Mouse (Mus musculus) MEL (cell line): ENCODE results near the gene Ptges3. TPM values are rescaled to one million over a fixed set of nuclear protein-coding genes. Genes with fewer than 3 reads are reported as not detected.
A peak's percentile ranks its signal among the peaks of the same experiment; 100 is the strongest.

ENCODE experiments used
- DNase-seq: peaks from one replicate; pipeline ENCODE4 v3.0.0; 2011; ENCODE audit warnings: low read depth, low spot score
- H3K27ac ChIP-seq: 2 replicates; pipeline ENCODE4 v1.5.1; 2012; ENCODE audit warnings: low read depth, mild to moderate bottlenecking, control low read depth, low read length, moderate library complexity; ENCODE audit not compliant: control insufficient read depth
- H3K27me3 ChIP-seq, 2 experiments: fragments of 150-350 bp in 1 of 2; sonication (generic) in 1 of 2; 2 replicates each; pipeline ENCODE4 v1.6.1; 2012; ENCODE audit warnings: low read length in 2 of 2, mild to moderate bottlenecking in 2 of 2, improper control_type of control experiment in 1 of 2, moderate library complexity in 1 of 2; ENCODE audit not compliant: insufficient read depth in 2 of 2, control insufficient read depth in 1 of 2
- H3K36me3 ChIP-seq, 2 experiments: 2 replicates each; pipeline ENCODE4 v1.6.1; 2012 to 2014; ENCODE audit warnings: low read length in 2 of 2, improper control_type of control experiment in 1 of 2, inconsistent platforms in 1 of 2, mild to moderate bottlenecking in 1 of 2; ENCODE audit not compliant: insufficient read depth in 2 of 2, control insufficient read depth in 1 of 2
- H3K4me1 ChIP-seq, 2 experiments: fragments of 150-350 bp in 1 of 2; sonication (generic) in 1 of 2; 2 replicates each; pipeline ENCODE4 v1.6.1; 2012; ENCODE audit warnings: low read length in 2 of 2, improper control_type of control experiment in 1 of 2, mild to moderate bottlenecking in 1 of 2; ENCODE audit not compliant: insufficient read depth in 2 of 2, control insufficient read depth in 1 of 2
- H3K4me3 ChIP-seq, 2 experiments: fragments of 150-350 bp in 1 of 2; sonication (generic) in 1 of 2; 2 replicates each; pipeline ENCODE4 v1.5.1; 2012; ENCODE audit warnings: low read depth in 2 of 2, low read length in 2 of 2, mild to moderate bottlenecking in 2 of 2, moderate library complexity in 2 of 2, control low read depth in 1 of 2, improper control_type of control experiment in 1 of 2; ENCODE audit not compliant: control insufficient read depth in 1 of 2, insufficient read depth in 1 of 2
- H3K79me2 ChIP-seq: 2 replicates; pipeline ENCODE4 v1.6.1; 2012; ENCODE audit warnings: mild to moderate bottlenecking, low read length, moderate library complexity; ENCODE audit not compliant: control insufficient read depth, poor library complexity, insufficient read depth
- H3K9ac ChIP-seq: 2 replicates; pipeline ENCODE4 v1.6.1; 2012; ENCODE audit warnings: low read depth, mild to moderate bottlenecking, control low read depth, low read length, moderate library complexity; ENCODE audit not compliant: control insufficient read depth, poor library complexity, severe bottlenecking
- H3K9me3 ChIP-seq: fragments of 150-350 bp; sonication (generic); replicated peaks from 2 replicates; pipeline ENCODE4 v1.6.1; 2012; ENCODE audit warnings: mild to moderate bottlenecking, low read length, improper control_type of control experiment, moderate library complexity; ENCODE audit not compliant: insufficient read depth
- BHLHE40 ChIP-seq: IDR thresholded peaks from 2 replicates; pipeline ENCODE4 v1.6.1; 2012; ENCODE audit warnings: low read depth, mild to moderate bottlenecking, inconsistent platforms, low read length, improper control_type of control experiment, borderline replicate concordance
- CHD1 ChIP-seq: IDR thresholded peaks from 2 replicates; pipeline ENCODE4 v1.6.1; 2012; ENCODE audit warnings: low read depth, mild to moderate bottlenecking, inconsistent platforms, low read length, improper control_type of control experiment
- CTCF ChIP-seq, 3 experiments: IDR thresholded peaks in 2 of 3; conservative IDR thresholded peaks in 1 of 3; 2 replicates each; pipeline ENCODE4 v1.5.1; 2011 to 2012; ENCODE audit warnings: low read length in 3 of 3, low read depth in 2 of 3, mild to moderate bottlenecking in 2 of 3, improper control_type of control experiment in 1 of 3, inconsistent platforms in 1 of 3, mixed read lengths in 1 of 3, moderate library complexity in 1 of 3; ENCODE audit not compliant: control insufficient read depth in 1 of 3, insufficient read depth in 1 of 3, poor library complexity in 1 of 3, severe bottlenecking in 1 of 3
- E2F4 ChIP-seq: IDR thresholded peaks from 2 replicates; pipeline ENCODE4 v1.6.1; 2011; ENCODE audit warnings: low read depth, low read length, improper control_type of control experiment, borderline replicate concordance
- ELF1 ChIP-seq: IDR thresholded peaks from 2 replicates; pipeline ENCODE4 v1.6.1; 2014; ENCODE audit warnings: low read depth, mild to moderate bottlenecking, inconsistent platforms, low read length, improper control_type of control experiment, moderate library complexity
- EP300 ChIP-seq, 2 experiments: IDR thresholded peaks; 2 replicates each; pipeline ENCODE4 v1.6.1; 2011; ENCODE audit warnings: improper control_type of control experiment in 2 of 2, low read length in 2 of 2, low read depth in 1 of 2, mild to moderate bottlenecking in 1 of 2
- ETS1 ChIP-seq: IDR thresholded peaks from 2 replicates; pipeline ENCODE4 v1.6.1; 2012; ENCODE audit warnings: low read depth, mild to moderate bottlenecking, inconsistent platforms, low read length, improper control_type of control experiment, moderate library complexity
- GABPA ChIP-seq: IDR thresholded peaks from 2 replicates; pipeline ENCODE4 v1.6.1; 2012; ENCODE audit warnings: low read depth, mild to moderate bottlenecking, inconsistent platforms, low read length, improper control_type of control experiment, moderate library complexity
- GATA1 ChIP-seq: IDR thresholded peaks from 2 replicates; pipeline ENCODE4 v1.6.1; 2011; ENCODE audit warnings: low read depth, low read length, improper control_type of control experiment
- JUND ChIP-seq: IDR thresholded peaks from 2 replicates; pipeline ENCODE4 v1.6.1; 2011; ENCODE audit warnings: low read depth, mild to moderate bottlenecking, improper control_type of control experiment, low read length
- KAT2A ChIP-seq: conservative IDR thresholded peaks from 2 replicates; pipeline ENCODE4 v1.6.1; 2012; ENCODE audit warnings: low read depth, low read length, improper control_type of control experiment, inconsistent platforms
- MAFK ChIP-seq: IDR thresholded peaks from 2 replicates; pipeline ENCODE4 v1.6.1; 2011; ENCODE audit warnings: low read depth, mild to moderate bottlenecking, low read length, improper control_type of control experiment, borderline replicate concordance
- MYB ChIP-seq: IDR thresholded peaks from 2 replicates; pipeline ENCODE4 v1.6.1; 2011; ENCODE audit warnings: mild to moderate bottlenecking, low read depth, low read length, improper control_type of control experiment
- MYC ChIP-seq: IDR thresholded peaks from 2 replicates; pipeline ENCODE4 v1.6.1; 2011; ENCODE audit warnings: low read depth, mild to moderate bottlenecking, low read length, improper control_type of control experiment, moderate library complexity
- NELFE ChIP-seq: IDR thresholded peaks from 2 replicates; pipeline ENCODE4 v1.6.1; 2011; ENCODE audit warnings: low read depth, low read length, improper control_type of control experiment
- POLR2AphosphoS2 ChIP-seq: IDR thresholded peaks from 2 replicates; pipeline ENCODE4 v1.6.1; 2011; ENCODE audit warnings: low read length, improper control_type of control experiment
- SIN3A ChIP-seq: IDR thresholded peaks from 2 replicates; pipeline ENCODE4 v1.6.1; 2012; ENCODE audit warnings: low read length, improper control_type of control experiment, inconsistent platforms
- SMC3 ChIP-seq: IDR thresholded peaks from 2 replicates; pipeline ENCODE4 v1.6.1; 2011; ENCODE audit warnings: low read depth, low read length, improper control_type of control experiment
- TAL1 ChIP-seq: IDR thresholded peaks from 2 replicates; pipeline ENCODE4 v1.6.1; 2012; ENCODE audit warnings: mild to moderate bottlenecking, inconsistent platforms, low read length, moderate library complexity, mixed read lengths
- TBP ChIP-seq: IDR thresholded peaks from 2 replicates; pipeline ENCODE4 v1.8.0; 2011; ENCODE audit warnings: low read depth, low read length, improper control_type of control experiment
- TCF12 ChIP-seq: IDR thresholded peaks from 2 replicates; pipeline ENCODE4 v1.6.1; 2014; ENCODE audit warnings: low read depth, mild to moderate bottlenecking, inconsistent platforms, low read length, improper control_type of control experiment, moderate library complexity
- USF1 ChIP-seq: IDR thresholded peaks from 2 replicates; pipeline ENCODE4 v1.6.1; 2014; ENCODE audit warnings: low read depth, mild to moderate bottlenecking, inconsistent platforms, low read length, improper control_type of control experiment, moderate library complexity
- USF2 ChIP-seq, 2 experiments: IDR thresholded peaks; 2 replicates each; pipeline ENCODE4 v1.6.1; 2011 to 2012; ENCODE audit warnings: improper control_type of control experiment in 2 of 2, low read length in 2 of 2, borderline replicate concordance in 1 of 2, inconsistent platforms in 1 of 2, low read depth in 1 of 2, mild to moderate bottlenecking in 1 of 2; ENCODE audit not compliant: insufficient read depth in 1 of 2
- ZC3H11A ChIP-seq: IDR thresholded peaks from 2 replicates; pipeline ENCODE4 v1.6.1; 2012; ENCODE audit warnings: low read depth, mild to moderate bottlenecking, inconsistent platforms, low read length, improper control_type of control experiment
- ZKSCAN1 ChIP-seq: IDR thresholded peaks from 2 replicates; pipeline ENCODE4 v1.6.1; 2012; ENCODE audit warnings: low read depth, mild to moderate bottlenecking, inconsistent platforms, low read length, improper control_type of control experiment, moderate library complexity
- polyA plus RNA-seq, 2 experiments: library from polyadenylated mRNA; stranded (reverse) in 1 of 2; unstranded in 1 of 2; fragments of >175 nt in 1 of 2; fragments of >200 nt in 1 of 2; gene quantifications; 2 replicates each; pipeline versions ENCODE4 v1.2.1 to v1.2.4; 2012; ENCODE audit warnings: low replicate concordance in 2 of 2, low read depth in 1 of 2; ENCODE audit not compliant: insufficient read length in 2 of 2, insufficient read depth in 1 of 2, missing spikeins in 1 of 2
- total RNA-seq: library from RNA; depleted of rRNA; stranded (reverse); fragments of 300-350 nt; gene quantifications from 2 replicates; pipeline ENCODE4 v1.2.3, GENCODE M21; 2012

The Ptges3 gene
- total and polyA plus RNA-seq, 3 experiments, result 216 to 627 (median 233) TPM

DNA sequence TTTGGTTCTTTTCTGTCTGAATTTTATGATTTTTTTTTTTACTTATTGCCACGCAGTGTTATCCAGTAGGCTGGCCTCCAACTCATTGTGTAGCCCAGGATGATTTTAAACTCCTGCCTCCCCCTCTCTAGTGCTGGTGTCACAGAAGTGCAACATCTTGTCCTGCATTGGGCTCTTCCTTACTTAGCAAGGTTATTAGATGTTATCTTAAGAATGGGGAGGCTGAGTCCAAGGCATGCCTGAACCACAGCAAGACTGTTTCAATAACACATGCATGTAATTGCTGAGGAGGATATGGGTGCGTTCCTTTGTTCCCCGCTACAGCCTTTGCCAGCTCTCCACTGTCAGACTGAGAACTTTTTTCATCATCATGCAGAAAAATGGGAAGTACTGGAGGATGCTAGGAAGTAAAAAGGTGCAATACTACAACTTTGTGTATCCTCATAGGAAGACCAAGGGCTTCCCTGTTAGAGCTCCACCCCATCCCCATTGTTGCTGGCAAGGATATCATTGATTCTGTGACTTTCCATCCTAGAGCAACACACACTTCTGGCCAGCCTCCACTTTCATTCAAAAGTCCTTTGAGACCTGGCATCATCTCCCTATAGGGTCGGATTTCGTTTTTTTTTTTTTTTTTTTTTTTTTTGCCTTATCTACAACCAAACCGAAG is 23.2 kb downstream of the Ptges3 start (continued):
- TF ChIP-seq NELFE (no peak), TCF12 (no peak), CTCF (IDR thresholded peaks at IDR 0.05 in 2 of 3, conservative IDR thresholded peaks at IDR 0.05 in 1 of 3; ENCODE audit: control insufficient read depth in 1 of 3, insufficient read depth in 1 of 3, low read depth in 2 of 3, low read length in 3 of 3, poor library complexity in 1 of 3, severe bottlenecking in 1 of 3) (no peak)

DNA sequence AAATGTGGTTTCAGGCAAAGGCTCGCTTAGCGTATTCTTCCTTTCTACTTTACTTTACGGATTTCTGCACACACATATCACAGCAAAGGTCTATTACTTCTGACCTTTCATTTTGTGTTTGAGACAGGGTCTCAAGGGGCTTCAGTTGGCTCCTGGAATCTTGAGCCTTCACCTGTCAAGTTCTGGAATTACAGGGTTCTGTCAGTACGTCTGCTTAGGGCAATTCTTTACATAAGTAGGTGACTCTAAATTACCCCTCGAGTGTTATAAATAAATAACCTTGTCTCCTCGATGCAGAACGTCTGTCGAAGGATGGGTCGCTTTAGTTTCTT is 23.7 kb downstream of the Ptges3 start:
- Histone ChIP-seq H3K79me2 (peaks cover 33% of the 10 kb centered on the region), H3K36me3 (peaks cover 26 to 34% of the 10 kb centered on the region in 2 experiments), H3K9ac (peak overlapping the region; percentile 77), H3K27me3 (no peaks in the 10 kb centered on the region), H3K27ac (peak overlapping the region; percentile 89), H3K9me3 (no peaks in the 10 kb centered on the region), H3K4me3 (peak overlapping the region; percentile 65 to 66), H3K4me1 (peaks cover 6 to 27% of the 10 kb centered on the region in 2 experiments)
- no peak for DNase-seq
- TF ChIP-seq SMC3 (peak; percentile 1), EP300 (IDR thresholded peaks at IDR 0.05; ENCODE audit: low read depth in 1 of 2, low read length in 2 of 2) (peak in 1 of 2 experiments; percentile 63; a peak in 2 of 4 replicates), POLR2AphosphoS2 (peak; percentile 34; the same call in 1 of the 2 replicates), TAL1 (no peak), SIN3A (peak; percentile 45; the same call in 1 of the 2 replicates), BHLHE40 (peak; percentile 27; the same call in 1 of the 2 replicates), CHD1 (peak; percentile 94; the same call in 1 of the 2 replicates), ETS1 (0 out of 2 replicates have a peak, but pooled peaks have one; percentile 61), TBP (no peak), TCF12 (peak; percentile 51; the same call in 1 of the 2 replicates)

DNA sequence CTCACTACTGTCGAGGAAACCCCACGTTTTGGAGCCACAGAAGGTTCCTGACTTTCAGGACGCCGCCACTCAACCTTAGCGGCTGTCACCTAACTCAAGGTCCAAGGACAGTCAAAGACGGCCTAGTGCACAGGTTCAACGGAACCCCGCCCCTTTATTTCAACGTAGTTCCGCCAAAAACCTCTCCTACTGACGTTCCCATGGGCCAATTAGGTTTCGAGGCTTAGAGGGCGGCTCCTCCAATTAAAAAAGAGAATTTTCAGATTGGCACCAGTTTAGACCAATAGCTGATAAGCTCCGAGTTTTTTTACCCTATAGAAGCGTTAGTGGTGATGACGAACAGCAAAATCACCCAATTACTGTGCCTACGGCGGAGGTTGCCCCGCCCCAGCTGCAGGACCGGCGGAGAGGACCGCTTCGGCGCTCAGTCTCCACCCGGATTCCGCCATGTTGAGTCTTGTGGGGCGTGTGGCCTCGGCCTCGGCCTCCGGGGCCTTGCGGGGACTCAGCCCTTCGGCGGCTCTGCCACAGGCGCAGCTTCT is 24.2 kb downstream of the Ptges3 start, which contains the start of gene Atp5b:
Gene Atp5b (plus strand): TSS at position 394 of the 542 bp plus-strand sequence.
- peaks cover 31 to 39% of the 10 kb centered on the region in 2 experiments for H3K36me3 ChIP-seq
- peaks cover 6 to 27% of the 10 kb centered on the region in 2 experiments for H3K4me1 ChIP-seq
- H3K79me2 ChIP-seq, result peaks cover 36% of the 10 kb centered on the region
- H3K9ac ChIP-seq, result peak within 1 kb of the TSS; percentile 97
- no peaks in the 10 kb centered on the region for H3K9me3 ChIP-seq
- H3K27ac ChIP-seq, result peak within 1 kb of the TSS; percentile 89
- H3K4me3 ChIP-seq, result peak within 1 kb of the TSS; percentile 65 to 89
- peak; percentile 99 for DNase-seq
- H3K27me3 ChIP-seq, result no peaks in the 10 kb centered on the region
- TF ChIP-seq USF1, result no peak
- TF ChIP-seq SMC3, result no peak
- no peak for TF ChIP-seq ZC3H11A
- no peak for TF ChIP-seq GATA1
- TF ChIP-seq KAT2A, result peak; percentile 68
- no peak for TF ChIP-seq ELF1
- TF ChIP-seq GABPA, result no peak
- peak; percentile 68 for TF ChIP-seq TCF12
- TF ChIP-seq NELFE, result peak; percentile 96
- peak; percentile 95 for TF ChIP-seq POLR2AphosphoS2
- TF ChIP-seq JUND, result no peak; the same call in 1 of the 2 replicates
- TF ChIP-seq CHD1, result no peak
- TF ChIP-seq ETS1, result no peak
- TF ChIP-seq CTCF (IDR thresholded peaks at IDR 0.05 in 2 of 3, conservative IDR thresholded peaks at IDR 0.05 in 1 of 3; ENCODE audit: control insufficient read depth in 1 of 3, insufficient read depth in 1 of 3, low read depth in 2 of 3, low read length in 3 of 3, poor library complexity in 1 of 3, severe bottlenecking in 1 of 3), result no peak
- TF ChIP-seq MYC, result peak; percentile 71
- no peak for TF ChIP-seq MAFK
- peak; percentile 96 for TF ChIP-seq TBP
- no peak for TF ChIP-seq USF2 (IDR thresholded peaks at IDR 0.05; ENCODE audit: borderline replicate concordance in 1 of 2, insufficient read depth in 1 of 2, low read depth in 1 of 2, low read length in 2 of 2)
- TF ChIP-seq BHLHE40, result no peak
- no peak for TF ChIP-seq MYB
- no peak for TF ChIP-seq TAL1
- no peak for TF ChIP-seq ZKSCAN1
- TF ChIP-seq E2F4, result no peak
